Mouse (Mus musculus) thymus, adult 2 months (tissue): ENCODE data around the gene Nars2. TPM values are rescaled to one million over a fixed set of nuclear protein-coding genes. Genes with fewer than 3 reads are reported as not detected.

Source experiments
- DNase-seq: peaks from one replicate; pipeline ENCODE4 v3.0.0; 2021
- H3K27ac ChIP-seq: fragments of 200-500 bp; 2 replicates; pipeline ENCODE4 v1.5.1; 2012; ENCODE audit warnings: low read length, control low read depth; ENCODE audit not compliant: control insufficient read depth, insufficient read depth
- H3K27me3 ChIP-seq: fragments of 200-500 bp; 2 replicates; pipeline ENCODE4 v1.6.1; 2012; ENCODE audit warnings: mild to moderate bottlenecking, low read length, moderate library complexity, mixed read lengths; ENCODE audit not compliant: control insufficient read depth, insufficient read depth
- H3K36me3 ChIP-seq: fragments of 200-500 bp; 2 replicates; pipeline ENCODE4 v1.6.1; 2012; ENCODE audit warnings: mild to moderate bottlenecking, low read length, moderate library complexity; ENCODE audit not compliant: control insufficient read depth, insufficient read depth
- H3K4me1 ChIP-seq: fragments of 200-500 bp; replicated peaks from 2 replicates; pipeline ENCODE4 v1.6.1; 2012; ENCODE audit warnings: low read length; ENCODE audit not compliant: control insufficient read depth, insufficient read depth
- H3K4me3 ChIP-seq: fragments of 200-500 bp; 2 replicates; pipeline ENCODE4 v1.5.1; 2012; ENCODE audit warnings: mild to moderate bottlenecking, low read length, control low read depth, moderate library complexity; ENCODE audit not compliant: control insufficient read depth, insufficient read depth
- CTCF ChIP-seq: fragments of 200-500 bp; IDR thresholded peaks from 2 replicates; pipeline ENCODE4 v1.5.1; 2012; ENCODE audit warnings: mild to moderate bottlenecking, control low read depth, low read length, moderate library complexity, borderline replicate concordance; ENCODE audit not compliant: control insufficient read depth, poor library complexity, insufficient read depth; ENCODE audit errors: extremely low read depth
- POLR2A ChIP-seq: fragments of 200-500 bp; IDR thresholded peaks from 2 replicates; pipeline ENCODE4 v1.6.1; 2012; ENCODE audit warnings: mild to moderate bottlenecking, low read length, control low read depth, moderate library complexity; ENCODE audit not compliant: control insufficient read depth, poor library complexity, insufficient read depth; ENCODE audit errors: extremely low read depth
- WGBS: fragments of 180-500 bp; shearing (Covaris S2); methylation state at CpG from one replicate; pipeline ENCODE4 v1.1.7; 2018; 5-methylcytosine and 5-hydroxymethylcytosine counted together
- polyA plus RNA-seq: library from polyadenylated mRNA; depleted of rRNA; stranded (reverse); fragments of >200 nt; gene quantifications from 2 replicates; pipeline ENCODE4 v1.2.3, GENCODE M21; 2012

The Nars2 gene
- polyA plus RNA-seq, 1 experiment, result 3.2 TPM

- no peak for DNase-seq
- H3K4me3 ChIP-seq, result no peak overlapping the region
- H3K27ac ChIP-seq, result no peak overlapping the region
- 96% methylated on average over 20 of the region's 20 CpGs for WGBS
- no peak for TF ChIP-seq POLR2A
- no peak for TF ChIP-seq CTCF
- no peaks in the 10 kb centered on the region for H3K27me3 ChIP-seq
- no peaks in the 10 kb centered on the region for H3K4me1 ChIP-seq
- no peaks in the 10 kb centered on the region for H3K36me3 ChIP-seq
These were observed 45.1 kb upstream of the Nars2 start for GRCm38 (mm10) chr7:96906216-96906615.

GRCm38 (mm10) chr7:96907971-96908680, 43.2 kb upstream of the Nars2 start:
- Histone ChIP-seq H3K4me3 (no peak overlapping the region), H3K27ac (no peak overlapping the region), H3K4me1 (no peaks in the 10 kb centered on the region), H3K36me3 (no peaks in the 10 kb centered on the region), H3K27me3 (no peaks in the 10 kb centered on the region)
- DNase-seq, result no peak
- 92% methylated on average over 16 of the region's 16 CpGs for WGBS
- TF ChIP-seq CTCF (no peak), POLR2A (no peak)

GRCm38 (mm10) chr7:96909856-96910255, 41.4 kb upstream of the Nars2 start:
- no peaks in the 10 kb centered on the region for H3K4me1 ChIP-seq
- no peak overlapping the region for H3K27ac ChIP-seq
- TF ChIP-seq POLR2A (no peak), CTCF (no peak)
- 72% methylated on average over 5 of the region's 5 CpGs for WGBS
- DNase-seq, result no peak
- H3K36me3 ChIP-seq, result no peaks in the 10 kb centered on the region
- no peaks in the 10 kb centered on the region for H3K27me3 ChIP-seq
- H3K4me3 ChIP-seq, result no peak overlapping the region

- Histone ChIP-seq H3K4me1 (no peaks in the 10 kb centered on the region), H3K4me3 (no peak overlapping the region), H3K36me3 (no peaks in the 10 kb centered on the region), H3K27ac (no peak overlapping the region), H3K27me3 (no peaks in the 10 kb centered on the region)
- WGBS, result 79% methylated on average over 12 of the region's 12 CpGs
- TF ChIP-seq CTCF, result no peak
- TF ChIP-seq POLR2A, result no peak
- DNase-seq, result no peak
These were observed 40.9 kb upstream of the Nars2 start for GRCm38 (mm10) chr7:96910310-96910960.

GRCm38 (mm10) chr7:96914031-96914430, 37.3 kb upstream of the Nars2 start:
- H3K27ac ChIP-seq, result no peak overlapping the region
- no peaks in the 10 kb centered on the region for H3K27me3 ChIP-seq
- H3K36me3 ChIP-seq, result no peaks in the 10 kb centered on the region
- peak; percentile 87 for TF ChIP-seq CTCF
- no peak for TF ChIP-seq POLR2A
- no peak overlapping the region for H3K4me3 ChIP-seq
- DNase-seq, result peak; percentile 76
- H3K4me1 ChIP-seq, result no peaks in the 10 kb centered on the region
- 3% methylated on average over 6 of the region's 6 CpGs for WGBS

GRCm38 (mm10) chr7:96915452-96916105, 35.7 kb upstream of the Nars2 start:
- 1% methylated on average over 2 of the region's 2 CpGs for WGBS
- no peaks in the 10 kb centered on the region for H3K4me1 ChIP-seq
- H3K4me3 ChIP-seq, result no peak overlapping the region
- no peaks in the 10 kb centered on the region for H3K27me3 ChIP-seq
- TF ChIP-seq POLR2A, result no peak
- no peak for TF ChIP-seq CTCF
- no peaks in the 10 kb centered on the region for H3K36me3 ChIP-seq
- no peak overlapping the region for H3K27ac ChIP-seq
- peak; percentile 47 for DNase-seq
